In the genomic region with DNA sequence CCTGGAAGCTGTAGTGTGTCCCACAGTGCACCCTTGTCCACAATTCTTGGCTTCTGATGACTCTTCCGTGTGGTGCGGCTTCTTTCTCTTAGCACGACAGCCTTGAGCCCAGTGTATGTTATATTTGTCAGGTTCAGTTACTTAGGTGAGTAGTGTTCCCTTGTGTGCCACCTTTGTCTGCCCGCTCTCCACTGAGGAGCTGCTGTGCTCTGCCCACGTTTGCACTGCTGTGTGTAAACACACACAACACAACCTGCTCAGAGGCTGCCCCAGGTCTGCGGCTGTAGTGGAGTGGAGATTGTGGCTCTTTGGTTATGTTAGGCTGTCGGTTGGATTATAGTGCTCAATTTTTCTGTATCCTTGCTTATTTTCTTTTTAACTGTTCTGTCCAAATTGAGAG, we compare ENCODE assay signal across 18 mouse cellular contexts. TPM values are rescaled to one million over a fixed set of nuclear protein-coding genes. Genes with fewer than 3 reads are reported as not detected.
"Had no signal": no experiment of that assay in that cellular context is flagged by ENCODE, and none has a peak within 500 bp of the region (broad histone marks: within the 10 kb centered on the region; RNA-seq: fewer than 3 reads in every experiment).

No protein-coding gene starts in this region.

- H3K9ac ChIP-seq: neural tube, embryonic 13.5 days; neural tube, embryonic 15.5 days; stomach, embryonic 15.5 days had no signal

- H3K27ac ChIP-seq: neural tube, embryonic 13.5 days; neural tube, embryonic 15.5 days; stomach, embryonic 15.5 days; stomach, postnatal 0 days had no signal

- H3K9me3 ChIP-seq: neural tube, embryonic 13.5 days; neural tube, embryonic 15.5 days; stomach, embryonic 15.5 days had no signal

- H3K4me2 ChIP-seq: neural tube, embryonic 13.5 days; neural tube, embryonic 15.5 days; stomach, embryonic 15.5 days had no signal

- DNase-seq: retina, postnatal 1 day; right cerebral cortex, adult 18-20 months; right cerebral cortex, postnatal 14 days; right cerebral cortex, postnatal 25 days; right cerebral cortex, postnatal 4 days; spleen, adult 18-20 months; thymus, adult 18-20 months; thymus, adult 2 months; thymus, postnatal 14 days; thymus, postnatal 25 days; thymus, postnatal 36 days; thymus, postnatal 4 days had no signal

- H3K27me3 ChIP-seq: neural tube, embryonic 13.5 days; neural tube, embryonic 15.5 days; stomach, embryonic 15.5 days had no signal

- H3K4me1 ChIP-seq: neural tube, embryonic 13.5 days; stomach, embryonic 15.5 days had no signal

- H3K4me3 ChIP-seq: neural tube, embryonic 13.5 days; neural tube, embryonic 15.5 days; stomach, embryonic 15.5 days had no signal

RNA-seq across cellular contexts. Expression of a gene that starts 24.6 kb away (rescaled TPM):
- total RNA-seq: neutrophil, adult 5-6 weeks had no signal
- polyA plus RNA-seq: thymus, adult 2 months; urinary bladder, adult 2 months had no signal
